Mouse (Mus musculus): ENCODE results near the gene Cfap57. TPM values are rescaled to one million over a fixed set of nuclear protein-coding genes. Genes with fewer than 3 reads are reported as not detected.
"Not testable (repeated sequence)": the region's sequence is repeated elsewhere in the genome, so short reads cannot be mapped to it uniquely, and the experiment has no call there.

Cfap57 gene
- polyA plus RNA-seq, 1 experiment from 2014 or later = 0.83 TPM

DNA sequence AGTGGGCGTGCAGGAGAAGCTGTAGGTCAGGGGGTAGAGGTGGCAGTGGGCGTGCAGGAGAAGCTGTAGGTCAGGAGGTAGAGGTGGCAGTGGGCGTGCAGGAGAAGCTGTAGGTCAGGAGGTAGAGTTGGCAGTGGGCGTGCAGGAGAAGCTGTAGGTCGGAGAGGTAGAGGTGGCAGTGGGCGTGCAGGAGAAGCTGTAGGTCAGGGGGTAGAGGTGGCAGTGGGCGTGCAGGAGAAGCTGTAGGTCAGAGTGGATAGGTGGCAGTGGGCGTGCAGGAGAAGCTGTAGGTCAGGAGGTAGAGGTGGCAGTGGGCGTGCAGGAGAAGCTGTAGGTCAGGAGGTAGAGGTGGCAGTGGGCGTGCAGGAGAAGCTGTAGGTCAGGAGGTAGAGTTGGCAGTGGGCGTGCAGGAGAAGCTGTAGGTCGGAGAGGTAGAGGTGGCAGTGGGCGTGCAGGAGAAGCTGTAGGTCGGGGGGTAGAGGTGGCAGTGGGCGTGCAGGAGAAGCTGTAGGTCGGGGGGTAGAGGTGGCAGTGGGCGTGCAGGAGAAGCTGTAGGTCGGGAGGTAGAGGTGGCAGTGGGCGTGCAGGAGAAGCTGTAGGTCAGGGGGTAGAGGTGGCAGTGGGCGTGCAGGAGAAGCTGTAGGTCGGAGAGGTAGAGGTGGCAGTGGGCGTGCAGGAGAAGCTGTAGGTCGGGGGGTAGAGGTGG lies 73.0 kb downstream of the Cfap57 start:
- H3K36me3 ChIP-seq (ENCODE audit: control insufficient read depth, insufficient read depth, low read length); H3K9ac ChIP-seq (ENCODE audit: low read length); H3K4me1 ChIP-seq (replicated peaks; ENCODE audit: control insufficient read depth, insufficient read depth, low read length); DNase-seq (ENCODE audit: low spot score); H3K4me2 ChIP-seq (ENCODE audit: low read depth, low read length, severe bottlenecking); H3K27ac ChIP-seq (ENCODE audit: low read depth, low read length); H3K9me3 ChIP-seq (ENCODE audit: control insufficient read depth, low read length); H3K27me3 ChIP-seq (ENCODE audit: control insufficient read depth, insufficient read depth, low read length); ATAC-seq (replicated peaks; ENCODE audit: low FRiP score); H3K4me3 ChIP-seq (ENCODE audit: low read depth, low read length): not testable (repeated sequence)
- 89% methylated on average over 22 of the region's 23 CpGs for WGBS

DNA sequence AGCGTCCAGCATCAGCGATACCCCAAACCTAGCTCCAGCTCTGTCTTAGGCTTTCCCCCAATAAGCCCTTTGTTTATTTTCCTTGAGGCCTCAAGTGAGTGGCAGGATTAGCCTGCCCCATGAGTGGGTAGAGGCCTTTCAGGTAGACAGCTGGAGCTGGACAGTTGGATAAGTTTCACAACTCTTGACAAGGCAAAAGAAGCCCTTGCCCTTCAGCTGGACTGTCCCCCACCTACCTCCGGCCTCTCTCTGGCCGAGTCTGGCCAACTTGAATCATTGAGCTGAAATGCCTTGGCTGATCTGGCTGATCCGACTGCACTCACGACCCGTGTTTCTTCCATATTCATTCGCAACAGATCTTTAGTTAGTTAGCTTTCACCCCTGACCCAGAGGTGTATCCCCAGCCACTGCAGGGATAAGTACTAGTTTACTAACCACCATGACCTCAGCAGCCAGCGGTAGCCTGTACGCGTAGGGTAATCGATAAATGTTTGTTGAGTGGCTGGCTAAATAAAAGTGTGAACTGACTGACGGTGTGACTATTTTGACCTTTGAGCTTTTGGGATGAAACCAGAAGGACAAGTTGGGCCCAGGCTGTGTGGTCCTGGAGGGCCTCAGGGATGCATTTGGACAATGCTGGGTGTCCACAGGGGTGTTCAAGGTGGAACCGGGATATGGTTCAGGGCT lies 76.0 kb downstream of the Cfap57 start:
- ATAC-seq (replicated peaks; ENCODE audit: low FRiP score) = no peak
- no peaks in the 10 kb centered on the region for H3K36me3 ChIP-seq (ENCODE audit: control insufficient read depth, insufficient read depth, low read length)
- no peak overlapping the region for H3K9ac ChIP-seq (ENCODE audit: low read length)
- peaks cover 2% of the 10 kb centered on the region for H3K27me3 ChIP-seq (ENCODE audit: control insufficient read depth, insufficient read depth, low read length)
- no peak overlapping the region for H3K4me3 ChIP-seq (ENCODE audit: low read depth, low read length)
- DNase-seq (ENCODE audit: low spot score) = no peak
- peak overlapping the region; percentile 58; the same call in 1 of the 2 replicates for H3K4me2 ChIP-seq (ENCODE audit: low read depth, low read length, severe bottlenecking)
- 76% methylated on average over 14 of the region's 14 CpGs for WGBS
- no peaks in the 10 kb centered on the region for H3K9me3 ChIP-seq (ENCODE audit: control insufficient read depth, low read length)
- H3K4me1 ChIP-seq (replicated peaks; ENCODE audit: control insufficient read depth, insufficient read depth, low read length) = peaks cover 2% of the 10 kb centered on the region; the same call in 1 of the 2 replicates
- H3K27ac ChIP-seq (ENCODE audit: low read depth, low read length) = no peak overlapping the region

- Histone ChIP-seq H3K4me3 (ENCODE audit: low read depth, low read length) (peak within 1 kb of the TSS; percentile 31), H3K4me1 (replicated peaks; ENCODE audit: control insufficient read depth, insufficient read depth, low read length) (peaks cover 2% of the 10 kb centered on the region; the same call in 1 of the 2 replicates), H3K27ac (ENCODE audit: low read depth, low read length) (no peak within 1 kb of the TSS), H3K27me3 (ENCODE audit: control insufficient read depth, insufficient read depth, low read length) (peaks cover 2% of the 10 kb centered on the region), H3K9me3 (ENCODE audit: control insufficient read depth, low read length) (no peaks in the 10 kb centered on the region), H3K9ac (ENCODE audit: low read length) (peak within 1 kb of the TSS; percentile 36; the same call in 1 of the 2 replicates), H3K4me2 (ENCODE audit: low read depth, low read length, severe bottlenecking) (peak within 1 kb of the TSS; percentile 58), H3K36me3 (ENCODE audit: control insufficient read depth, insufficient read depth, low read length) (no peaks in the 10 kb centered on the region)
- ATAC-seq (replicated peaks; ENCODE audit: low FRiP score) = peak; percentile 56
- WGBS = 2% methylated on average over 24 of the region's 24 CpGs
- peak; percentile 64 for DNase-seq (ENCODE audit: low spot score)
Observed at GRCm38 (mm10) chr4:118543592-118544260, 76.9 kb downstream of the Cfap57 start, which contains the start of gene Tmem125. Tmem125 (minus strand) TSS chr4:118544044.

- 19% methylated on average over 13 of the region's 13 CpGs for WGBS
- no peak for ATAC-seq (replicated peaks; ENCODE audit: low FRiP score)
- Histone ChIP-seq H3K4me1 (replicated peaks; ENCODE audit: control insufficient read depth, insufficient read depth, low read length) (peaks cover 2% of the 10 kb centered on the region; the same call in 1 of the 2 replicates), H3K4me2 (ENCODE audit: low read depth, low read length, severe bottlenecking) (peak overlapping the region; percentile 58), H3K9me3 (ENCODE audit: control insufficient read depth, low read length) (no peaks in the 10 kb centered on the region), H3K36me3 (ENCODE audit: control insufficient read depth, insufficient read depth, low read length) (no peaks in the 10 kb centered on the region), H3K27ac (ENCODE audit: low read depth, low read length) (no peak overlapping the region), H3K27me3 (ENCODE audit: control insufficient read depth, insufficient read depth, low read length) (peaks cover 2% of the 10 kb centered on the region), H3K4me3 (ENCODE audit: low read depth, low read length) (peak overlapping the region; percentile 31; the same call in 1 of the 2 replicates), H3K9ac (ENCODE audit: low read length) (no peak overlapping the region; the same call in 1 of the 2 replicates)
- DNase-seq (ENCODE audit: low spot score) = no peak
Observed at GRCm38 (mm10) chr4:118543158-118543530, 77.4 kb downstream of the Cfap57 start.

DNA sequence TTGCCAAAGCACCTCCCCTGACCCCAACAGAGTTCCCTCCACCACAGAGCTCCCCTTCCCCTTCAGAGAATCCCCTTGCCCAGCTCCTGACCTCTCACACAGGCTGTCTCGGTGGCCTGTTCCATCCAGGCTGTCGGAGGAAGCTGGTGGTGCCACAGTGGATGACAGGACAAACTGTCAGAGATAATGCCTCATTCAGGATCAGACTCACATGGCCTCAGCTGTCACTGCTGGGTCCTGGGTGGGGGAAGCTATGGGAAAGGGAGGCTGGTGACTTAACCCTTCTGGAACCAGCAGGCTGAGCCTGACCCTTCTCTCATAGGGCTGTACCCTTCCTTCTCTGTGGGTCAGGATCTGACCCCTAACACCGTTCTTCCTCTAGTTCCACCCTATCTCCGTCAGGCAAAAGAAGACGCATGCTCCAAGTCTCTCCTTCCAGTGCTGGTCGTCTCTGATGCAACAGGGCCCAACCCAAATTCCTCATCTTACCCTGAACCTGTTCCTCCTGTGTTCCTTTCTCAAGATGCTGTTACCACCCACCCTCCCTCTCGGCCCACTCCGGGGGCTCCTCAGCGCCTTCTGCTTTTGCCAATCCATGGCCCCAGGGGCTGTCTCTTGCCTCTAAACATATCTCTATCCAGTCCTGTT lies 77.9 kb downstream of the Cfap57 start:
- peaks cover 2% of the 10 kb centered on the region for H3K27me3 ChIP-seq (ENCODE audit: control insufficient read depth, insufficient read depth, low read length)
- H3K4me2 ChIP-seq (ENCODE audit: low read depth, low read length, severe bottlenecking) = no peak overlapping the region; the same call in 1 of the 2 replicates
- H3K4me1 ChIP-seq (replicated peaks; ENCODE audit: control insufficient read depth, insufficient read depth, low read length) = peaks cover 2% of the 10 kb centered on the region; the same call in 1 of the 2 replicates
- ATAC-seq (replicated peaks; ENCODE audit: low FRiP score) = no peak
- no peaks in the 10 kb centered on the region for H3K9me3 ChIP-seq (ENCODE audit: control insufficient read depth, low read length)
- no peak overlapping the region for H3K27ac ChIP-seq (ENCODE audit: low read depth, low read length)
- no peak overlapping the region for H3K9ac ChIP-seq (ENCODE audit: low read length)
- WGBS = 62% methylated on average over 9 of the region's 9 CpGs
- H3K36me3 ChIP-seq (ENCODE audit: control insufficient read depth, insufficient read depth, low read length) = no peaks in the 10 kb centered on the region
- H3K4me3 ChIP-seq (ENCODE audit: low read depth, low read length) = no peak overlapping the region
- no peak for DNase-seq (ENCODE audit: low spot score)

DNA sequence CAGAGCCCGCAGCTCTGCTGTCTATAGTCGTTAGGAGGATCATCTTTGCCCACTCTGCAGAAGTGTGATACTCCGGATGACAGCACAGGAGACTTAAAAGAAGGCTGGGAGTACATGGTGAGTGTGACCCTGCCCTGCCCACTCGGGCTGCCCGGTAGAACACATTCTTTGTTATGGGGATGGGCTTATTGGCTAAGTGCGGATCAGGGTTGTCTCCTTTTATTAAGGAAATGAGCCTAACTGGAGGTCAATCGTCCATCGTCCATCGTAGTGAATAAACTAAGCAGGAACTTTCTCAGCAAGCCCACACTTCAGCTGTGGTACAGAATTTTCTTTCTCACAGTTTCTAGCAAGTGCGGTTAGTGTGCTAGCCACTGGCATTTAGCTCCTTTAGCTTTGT lies 80.7 kb downstream of the Cfap57 start:
- Histone ChIP-seq H3K27ac (ENCODE audit: low read depth, low read length) (no peak overlapping the region), H3K27me3 (ENCODE audit: control insufficient read depth, insufficient read depth, low read length) (peaks cover 2% of the 10 kb centered on the region), H3K4me1 (replicated peaks; ENCODE audit: control insufficient read depth, insufficient read depth, low read length) (peaks cover 2% of the 10 kb centered on the region; the same call in 1 of the 2 replicates), H3K9ac (ENCODE audit: low read length) (no peak overlapping the region), H3K9me3 (ENCODE audit: control insufficient read depth, low read length) (no peaks in the 10 kb centered on the region), H3K36me3 (ENCODE audit: control insufficient read depth, insufficient read depth, low read length) (no peaks in the 10 kb centered on the region), H3K4me2 (ENCODE audit: low read depth, low read length, severe bottlenecking) (no peak overlapping the region), H3K4me3 (ENCODE audit: low read depth, low read length) (no peak overlapping the region)
- DNase-seq (ENCODE audit: low spot score) (no peak), ATAC-seq (replicated peaks; ENCODE audit: low FRiP score) (no peak)
- 10% methylated on average over 10 of the region's 10 CpGs for WGBS

DNA sequence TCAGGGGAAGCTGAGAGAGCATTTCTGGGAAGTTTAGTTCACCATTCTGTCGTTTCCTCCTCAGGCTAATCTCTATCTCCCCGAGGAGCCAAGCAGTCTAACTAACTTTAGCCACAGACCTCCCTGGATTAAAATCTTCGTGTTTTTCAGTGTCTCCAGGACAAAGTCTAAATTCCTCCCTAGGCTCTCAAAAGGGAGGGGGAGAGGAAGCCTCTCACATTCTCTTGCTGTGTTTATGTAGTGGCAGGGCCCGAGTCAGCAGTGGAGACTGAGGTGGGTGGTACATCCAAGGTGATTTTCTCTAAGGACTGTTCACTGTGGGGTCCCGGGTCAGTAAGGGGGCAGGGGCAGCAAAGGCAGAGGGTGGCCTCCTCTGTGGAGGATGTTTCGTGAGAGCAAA lies 82.8 kb downstream of the Cfap57 start:
- no peak overlapping the region for H3K4me3 ChIP-seq (ENCODE audit: low read depth, low read length)
- no peaks in the 10 kb centered on the region for H3K36me3 ChIP-seq (ENCODE audit: control insufficient read depth, insufficient read depth, low read length)
- no peaks in the 10 kb centered on the region for H3K4me1 ChIP-seq (replicated peaks; ENCODE audit: control insufficient read depth, insufficient read depth, low read length)
- no peak overlapping the region for H3K4me2 ChIP-seq (ENCODE audit: low read depth, low read length, severe bottlenecking)
- DNase-seq (ENCODE audit: low spot score) = no peak
- H3K27me3 ChIP-seq (ENCODE audit: control insufficient read depth, insufficient read depth, low read length) = peaks cover 2% of the 10 kb centered on the region
- H3K9me3 ChIP-seq (ENCODE audit: control insufficient read depth, low read length) = no peaks in the 10 kb centered on the region
- 46% methylated on average over 6 of the region's 6 CpGs for WGBS
- no peak overlapping the region for H3K9ac ChIP-seq (ENCODE audit: low read length)
- ATAC-seq (replicated peaks; ENCODE audit: low FRiP score) = no peak
- no peak overlapping the region for H3K27ac ChIP-seq (ENCODE audit: low read depth, low read length)

DNA sequence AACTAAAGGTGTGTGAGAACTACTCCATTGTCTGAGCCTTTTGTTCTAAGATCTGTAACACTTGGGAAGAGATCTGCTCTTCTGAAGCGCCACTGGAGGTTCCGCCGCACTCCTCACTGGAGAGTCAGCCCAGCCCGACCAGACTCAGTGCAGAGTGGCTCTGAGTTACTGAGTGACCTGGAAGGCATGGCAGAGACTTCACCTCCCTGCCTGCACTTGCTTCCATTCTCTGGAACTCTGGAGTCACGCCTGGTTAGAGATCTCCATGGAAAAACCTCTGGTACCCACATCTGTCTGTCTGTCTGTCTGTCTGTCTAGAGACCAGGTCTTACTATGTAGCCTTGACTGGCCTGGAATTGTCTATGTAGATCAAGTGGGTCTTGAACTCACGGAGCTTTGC lies 85.0 kb downstream of the Cfap57 start:
- Histone ChIP-seq H3K9me3 (ENCODE audit: control insufficient read depth, low read length) (no peaks in the 10 kb centered on the region), H3K36me3 (ENCODE audit: control insufficient read depth, insufficient read depth, low read length) (no peaks in the 10 kb centered on the region), H3K4me3 (ENCODE audit: low read depth, low read length) (no peak overlapping the region), H3K9ac (ENCODE audit: low read length) (no peak overlapping the region), H3K4me1 (replicated peaks; ENCODE audit: control insufficient read depth, insufficient read depth, low read length) (no peaks in the 10 kb centered on the region; the same call in 1 of the 2 replicates), H3K4me2 (ENCODE audit: low read depth, low read length, severe bottlenecking) (no peak overlapping the region), H3K27me3 (ENCODE audit: control insufficient read depth, insufficient read depth, low read length) (no peaks in the 10 kb centered on the region), H3K27ac (ENCODE audit: low read depth, low read length) (no peak overlapping the region)
- ATAC-seq (replicated peaks; ENCODE audit: low FRiP score) (no peak), DNase-seq (ENCODE audit: low spot score) (no peak)
- 80% methylated on average over 6 of the region's 6 CpGs for WGBS
